Mouse (Mus musculus) left cerebral cortex, adult 9 months (tissue): ENCODE measurements at regions not wholly inside any gene's neighbourhood (a gene's known extent, or its start where the extent isn't known, plus 50 kb on each side); places are given as distances from the start of the nearest gene placed in this dataset.
A peak's percentile ranks its signal among the peaks of the same experiment; 100 is the strongest.

Experiments
- DNase-seq, 2 experiments: peaks; one replicate each; pipeline ENCODE4 v3.0.0; 2022; ENCODE audit warnings: low spot score in 2 of 2

GRCm38 (mm10) chr1:167517611-167518110 is 51.1 kb upstream of the Lrrc52 start:
- DNase-seq = no peak

GRCm38 (mm10) chr1:167523881-167524280 is 57.3 kb upstream of the Lrrc52 start:
- no peak for DNase-seq

- DNase-seq = peak in 1 of 2 experiments; percentile 30
Measured at GRCm38 (mm10) chr1:167532571-167533331, 65.4 kb upstream of the Rxrg start.

- no peak for DNase-seq
Measured at GRCm38 (mm10) chr1:167546000-167546399, 52.2 kb upstream of the Rxrg start.

- DNase-seq = no peak
Measured at GRCm38 (mm10) chr1:167547248-167547647, 50.9 kb upstream of the Rxrg start.
